ENCODE assay signal across 29 mouse cellular contexts in genomic region chr3:79017440-79017839, GRCm38 (mm10).
DNase-seq lines count a peak whose midpoint lies in the region; ATAC-seq and TF ChIP-seq lines count a peak whose summit lies in the region.
"Had no signal": no experiment of that assay in that cellular context is flagged by ENCODE, and none has a peak within 500 bp of the region (broad histone marks: within the 10 kb centered on the region; RNA-seq: fewer than 3 reads in every experiment).

No protein-coding gene starts in this region.

- H3K36me3 ChIP-seq in liver, postnatal 0 days (replicated peaks; ENCODE audit: insufficient read depth, low read length): no peaks in the 10 kb centered on the region
- H3K36me3 ChIP-seq: embryonic facial prominence, embryonic 10.5 days; embryonic facial prominence, embryonic 13.5 days; forebrain, embryonic 12.5 days; heart, embryonic 12.5 days; heart, embryonic 15.5 days; hindbrain, embryonic 10.5 days had no signal

- TF ChIP-seq EP300 in liver, postnatal 0 days (IDR thresholded peaks at IDR 0.05; ENCODE audit: low read depth): no peak

- no peak overlapping the region for H3K9ac ChIP-seq in liver, postnatal 0 days (replicated peaks)
- H3K9ac ChIP-seq: embryonic facial prominence, embryonic 13.5 days; forebrain, embryonic 12.5 days; heart, embryonic 12.5 days; heart, embryonic 15.5 days; hindbrain, embryonic 14.5 days had no signal

- H3K27me3 ChIP-seq in liver, postnatal 0 days (ENCODE audit: insufficient read depth, low read length): no peaks in the 10 kb centered on the region
- H3K27me3 ChIP-seq: CH12.LX; embryonic facial prominence, embryonic 13.5 days; forebrain, embryonic 12.5 days; heart, embryonic 12.5 days; heart, embryonic 15.5 days had no signal

- no peak overlapping the region for H3K4me2 ChIP-seq in liver, postnatal 0 days (ENCODE audit: low read depth, low read length)
- H3K4me2 ChIP-seq: embryonic facial prominence, embryonic 13.5 days; forebrain, embryonic 12.5 days; heart, embryonic 12.5 days; heart, embryonic 15.5 days; hindbrain, embryonic 14.5 days had no signal

- H3K4me1 ChIP-seq in cortical plate, adult 2 months (ENCODE audit: control insufficient read depth, insufficient read depth, low read length): no peaks in the 10 kb centered on the region; the same call in 1 of the 2 replicates
- no peaks in the 10 kb centered on the region for H3K4me1 ChIP-seq in liver, postnatal 0 days (ENCODE audit: insufficient read depth)
- H3K4me1 ChIP-seq: embryonic facial prominence, embryonic 10.5 days; embryonic facial prominence, embryonic 13.5 days; forebrain, embryonic 12.5 days; heart, embryonic 12.5 days; hindbrain, embryonic 10.5 days had no signal

- no peak overlapping the region for H3K4me3 ChIP-seq in left cerebral cortex, adult 2 months
- no peak overlapping the region for H3K4me3 ChIP-seq in cortical plate, adult 2 months (ENCODE audit: insufficient read depth, low read length)
- no peak overlapping the region for H3K4me3 ChIP-seq in liver, postnatal 0 days (ENCODE audit: low read depth, low read length)
- H3K4me3 ChIP-seq: embryonic facial prominence, embryonic 10.5 days; embryonic facial prominence, embryonic 13.5 days; erythroblast, embryonic 14.5 days; forebrain, embryonic 12.5 days; heart, embryonic 12.5 days; heart, embryonic 15.5 days; hindbrain, embryonic 10.5 days had no signal

- no peak for TF ChIP-seq CTCF in left cerebral cortex, adult 2 months (IDR thresholded peaks at IDR 0.05)
- no peak for TF ChIP-seq CTCF in cortical plate, adult 2 months (IDR thresholded peaks at IDR 0.05; ENCODE audit: extremely low read depth, insufficient read depth, low read length)
- TF ChIP-seq CTCF in liver, postnatal 0 days (IDR thresholded peaks at IDR 0.05; ENCODE audit: low read depth): no peak

- 46% methylated on average over 4 of the region's 4 CpGs for WGBS in liver, postnatal 0 days (ENCODE audit: insufficient replicate concordance)

- peaks cover 4% of the 10 kb centered on the region; the same call in 1 of the 2 replicates for H3K9me3 ChIP-seq in liver, postnatal 0 days (ENCODE audit: low read length)
- H3K9me3 ChIP-seq: embryonic facial prominence, embryonic 10.5 days; embryonic facial prominence, embryonic 13.5 days; heart, embryonic 15.5 days; hindbrain, embryonic 10.5 days had no signal

- TF ChIP-seq POLR2A in cortical plate, adult 2 months (IDR thresholded peaks at IDR 0.05; ENCODE audit: extremely low read depth, insufficient read depth, low read length): no peak

- intact Hi-C loops in left cerebral cortex, adult 2 months (cut with DNase I): loop anchor here (5.0 kb wide), 4 partner anchors 40 to 420 kb away; no protein-coding TSS in a partner anchor
- intact Hi-C loops in left cerebral cortex, postnatal 36 days (cut with DNase I): no loop called here

- ATAC-seq in megakaryocyte-erythroid progenitor cell, adult 5-6 weeks (replicated peaks; ENCODE audit: low FRiP score, low TSS enrichment, poor library complexity, severe bottlenecking): 0 out of 2 replicates have a peak, but pooled peaks have one; percentile 30
- no peak for ATAC-seq in liver, postnatal 0 days
- ATAC-seq: activated CD4-positive, CD25-positive, alpha-beta regulatory T cell, adult 4 months; forebrain, embryonic 16.5 days; intestine, postnatal 0 days had no signal

- H3K27ac ChIP-seq in left cerebral cortex, adult 2 months: peak overlapping the region; percentile 60
- H3K27ac ChIP-seq in cortical plate, adult 2 months (ENCODE audit: insufficient read depth, low read length): peak overlapping the region; percentile 65; the same call in 1 of the 2 replicates
- no peak overlapping the region for H3K27ac ChIP-seq in liver, postnatal 0 days (ENCODE audit: low read depth)
- H3K27ac ChIP-seq: embryonic facial prominence, embryonic 10.5 days; embryonic facial prominence, embryonic 13.5 days; forebrain, embryonic 12.5 days; heart, embryonic 15.5 days; hindbrain, embryonic 10.5 days; hindbrain, embryonic 14.5 days had no signal

- no peak for DNase-seq in left cerebral cortex, adult 2 months (ENCODE audit: extremely low spot score in 1 of 2, low spot score in 2 of 2)
- DNase-seq in left cerebral cortex, postnatal 36 days (ENCODE audit: low spot score in 2 of 2): no peak
- no peak for DNase-seq in liver, postnatal 0 days
- DNase-seq in cerebellum, adult 11 months: no peak
- DNase-seq: adrenal gland, adult 8-10 months; adrenal gland, postnatal 25 days; B cell, adult 2 months; cerebellum, adult 18-20 months; cerebellum, adult 9-10 months; cerebellum, postnatal 14 days; embryo, embryonic 11 days; gastrocnemius, postnatal 10 days; heart, adult 18-20 months; heart, postnatal 10 days; heart, postnatal 36 days had no signal
